Mouse (Mus musculus) forebrain, embryonic 12.5 days (tissue): ENCODE results near the gene Aif1. TPM values are rescaled to one million over a fixed set of nuclear protein-coding genes. Genes with fewer than 3 reads are reported as not detected.
"Not testable (repeated sequence)": the region's sequence is repeated elsewhere in the genome, so short reads cannot be mapped to it uniquely, and the experiment has no call there.

Experiments used
- ATAC-seq: fragments of 200-750 bp; cut with Nextera tagmentation; 2 replicates; pipeline ENCODE4 v1.8.0; 2017; ENCODE audit warnings: moderate TSS enrichment; ENCODE audit not compliant: low FRiP score
- H3K27ac ChIP-seq: fragments of 300-500 bp; sonication (generic); 2 replicates; pipeline ENCODE4 v1.5.1; 2016; ENCODE audit warnings: mild to moderate bottlenecking
- H3K27me3 ChIP-seq: fragments of 300-500 bp; sonication (generic); 2 replicates; pipeline ENCODE4 v1.6.1; 2016; ENCODE audit warnings: mild to moderate bottlenecking
- H3K36me3 ChIP-seq: fragments of 300-500 bp; sonication (generic); replicated peaks from 2 replicates; pipeline ENCODE4 v1.6.1; 2016; ENCODE audit warnings: mild to moderate bottlenecking
- H3K4me1 ChIP-seq: fragments of 300-500 bp; sonication (generic); 2 replicates; pipeline ENCODE4 v1.6.1; 2016
- H3K4me2 ChIP-seq: fragments of 300-500 bp; sonication (generic); 2 replicates; pipeline ENCODE4 v1.6.1; 2016; ENCODE audit warnings: mild to moderate bottlenecking, moderate library complexity
- H3K4me3 ChIP-seq: fragments of 300-500 bp; sonication (generic); replicated peaks from 2 replicates; pipeline ENCODE4 v1.5.1; 2016; ENCODE audit warnings: mild to moderate bottlenecking
- H3K9ac ChIP-seq: fragments of 300-500 bp; sonication (generic); 2 replicates; pipeline ENCODE4 v1.6.1; 2016; ENCODE audit warnings: mild to moderate bottlenecking
- H3K9me3 ChIP-seq: fragments of 300-500 bp; sonication (generic); 2 replicates; pipeline ENCODE4 v1.6.1; 2016
- WGBS: fragments of 180-500 bp; shearing (Covaris S2); methylation state at CpG from one replicate; pipeline ENCODE4 v1.1.7; 2016; 5-methylcytosine and 5-hydroxymethylcytosine counted together
- polyA plus RNA-seq: library from polyadenylated mRNA; unstranded; fragments of >200 nt; fragmentation: Nextera tagmentation; extraction: Ambion mirVana; gene quantifications from 2 replicates; pipeline ENCODE4 v1.2.1, GENCODE M21; 2016

The Aif1 gene
- polyA plus RNA-seq, 1 experiment from 2014 or later = 4.9 TPM

- WGBS = 86% methylated on average over 15 of the region's 15 CpGs
- peaks cover 20% of the 10 kb centered on the region for H3K4me1 ChIP-seq
- no peaks in the 10 kb centered on the region for H3K27me3 ChIP-seq
- no peaks in the 10 kb centered on the region for H3K9me3 ChIP-seq
- H3K9ac ChIP-seq = no peak within 1 kb of the TSS
- no peak for ATAC-seq
- no peak within 1 kb of the TSS for H3K4me2 ChIP-seq
- H3K27ac ChIP-seq = no peak within 1 kb of the TSS
- H3K4me3 ChIP-seq = no peak within 1 kb of the TSS
- peaks cover 5% of the 10 kb centered on the region; the same call in 1 of the 2 replicates for H3K36me3 ChIP-seq
Measured at GRCm38 (mm10) chr17:35131500-35132173, 44.2 kb downstream of the Aif1 start, which contains the start of gene Apom. Gene Apom, minus strand, starts transcription at chr17:35132050.

DNA sequence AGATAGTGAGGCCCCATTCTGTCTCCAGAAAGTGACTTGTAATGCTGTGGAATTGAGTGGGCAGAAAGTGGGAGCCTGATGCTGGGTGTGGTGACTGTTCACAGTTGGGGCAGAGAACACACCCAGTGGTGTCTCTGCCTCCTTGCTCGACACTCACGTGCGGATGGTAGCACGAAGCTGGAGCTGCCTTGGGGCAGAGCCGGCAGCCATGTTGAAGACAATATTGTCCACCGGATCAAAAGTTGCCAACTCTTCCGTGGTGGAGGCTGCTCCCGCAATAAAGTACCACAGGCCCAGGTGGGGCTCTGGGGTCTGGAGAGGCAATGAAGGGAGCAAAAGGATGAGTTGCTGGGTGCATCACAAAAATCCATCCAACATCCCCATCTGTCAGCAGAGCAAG lies 44.8 kb downstream of the Aif1 start:
- 90% methylated on average over 8 of the region's 8 CpGs for WGBS
- ATAC-seq = no peak
- H3K27ac ChIP-seq = no peak overlapping the region

GRCm38 (mm10) chr17:35128996-35129395 lies 46.9 kb downstream of the Aif1 start:
- WGBS = 73% methylated on average over 11 of the region's 11 CpGs
- no peaks in the 10 kb centered on the region for H3K9me3 ChIP-seq
- H3K27ac ChIP-seq = no peak overlapping the region
- no peaks in the 10 kb centered on the region for H3K27me3 ChIP-seq
- no peak overlapping the region for H3K9ac ChIP-seq
- H3K4me2 ChIP-seq = no peak overlapping the region
- H3K4me1 ChIP-seq = peaks cover 24% of the 10 kb centered on the region
- peaks cover 17% of the 10 kb centered on the region for H3K36me3 ChIP-seq
- ATAC-seq = no peak
- H3K4me3 ChIP-seq = no peak overlapping the region; the same call in 1 of the 2 replicates

More for the DNA sequence above, 44.8 kb downstream of the Aif1 start:
- no peak overlapping the region for H3K9ac ChIP-seq
- H3K36me3 ChIP-seq = peaks cover 5% of the 10 kb centered on the region; the same call in 1 of the 2 replicates
- H3K4me1 ChIP-seq = peaks cover 18% of the 10 kb centered on the region
- H3K9me3 ChIP-seq = no peaks in the 10 kb centered on the region
- no peaks in the 10 kb centered on the region for H3K27me3 ChIP-seq
- H3K4me2 ChIP-seq = no peak overlapping the region
- no peak overlapping the region for H3K4me3 ChIP-seq

DNA sequence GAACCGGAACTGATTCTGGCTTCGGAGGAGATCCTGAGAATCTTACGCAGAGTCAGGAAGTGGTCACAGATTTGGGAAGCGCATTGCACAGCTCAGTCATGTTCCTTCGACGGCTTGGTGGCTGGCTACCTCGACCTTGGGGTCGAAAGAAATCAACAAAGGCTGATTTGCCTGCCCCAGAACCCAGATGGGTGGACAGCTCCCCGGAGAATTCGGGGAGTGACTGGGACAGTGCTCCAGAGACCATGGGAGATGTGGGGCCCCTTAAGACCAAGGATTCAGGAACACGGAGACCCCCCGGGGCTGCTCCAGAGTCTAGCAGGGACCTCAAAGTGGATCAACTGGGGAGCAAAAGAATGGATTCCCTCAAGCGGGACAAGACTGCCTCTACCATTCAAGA lies 48.9 kb downstream of the Aif1 start:
- 79% methylated on average over 13 of the region's 13 CpGs for WGBS
- Histone ChIP-seq H3K27ac (no peak overlapping the region), H3K9ac (peak overlapping the region; percentile 77), H3K27me3 (no peaks in the 10 kb centered on the region), H3K9me3 (no peaks in the 10 kb centered on the region), H3K36me3 (peaks cover 23% of the 10 kb centered on the region), H3K4me3 (peak overlapping the region; percentile 58), H3K4me1 (peaks cover 31% of the 10 kb centered on the region), H3K4me2 (peak overlapping the region; percentile 76)
- no peak for ATAC-seq

GRCm38 (mm10) chr17:35126206-35126611 lies 49.7 kb downstream of the Aif1 start, which contains the start of gene D17H6S53E:
Gene D17H6S53E, plus strand, starts transcription at chr17:35126373.
- Histone ChIP-seq H3K4me2 (peak within 1 kb of the TSS; percentile 76), H3K27me3 (no peaks in the 10 kb centered on the region), H3K9me3 (no peaks in the 10 kb centered on the region), H3K9ac (peak within 1 kb of the TSS; percentile 77), H3K4me1 (peaks cover 31% of the 10 kb centered on the region), H3K27ac (peak within 1 kb of the TSS; percentile 68), H3K4me3 (peak within 1 kb of the TSS; percentile 58), H3K36me3 (peaks cover 23% of the 10 kb centered on the region)
- WGBS = 0% methylated on average over 35 of the region's 36 CpGs
- ATAC-seq = peak; percentile 21; the same call in 1 of the 2 replicates

DNA sequence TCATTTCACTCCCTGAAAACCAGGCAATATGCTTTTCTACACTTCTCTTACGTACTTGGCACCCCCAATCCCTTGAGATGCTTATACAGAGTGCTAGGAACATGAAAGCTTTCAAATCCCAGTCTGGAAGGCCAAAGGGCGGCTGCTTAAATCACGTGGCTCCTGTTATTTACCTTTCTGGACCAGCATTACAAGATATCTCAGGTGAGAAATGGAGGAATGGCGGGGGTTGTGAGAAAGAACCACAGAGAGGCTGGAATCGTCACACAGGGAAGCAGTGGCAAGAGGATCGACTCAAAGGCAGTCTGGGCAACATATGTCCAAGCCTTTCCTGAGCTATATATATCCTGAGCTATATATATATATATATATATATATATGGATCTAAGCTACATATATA lies 50.3 kb downstream of the Aif1 start:
- Histone ChIP-seq H3K4me3 (peak overlapping the region; percentile 58), H3K4me2 (peak overlapping the region; percentile 76), H3K9ac (peak overlapping the region; percentile 77), H3K36me3 (peaks cover 18% of the 10 kb centered on the region), H3K27me3 (no peaks in the 10 kb centered on the region), H3K27ac (no peak overlapping the region), H3K9me3 (no peaks in the 10 kb centered on the region), H3K4me1 (peaks cover 32% of the 10 kb centered on the region)
- ATAC-seq = no peak
- 39% methylated on average over 6 of the region's 6 CpGs for WGBS

- WGBS = 83% methylated on average over 1 of the region's 1 CpGs
- Histone ChIP-seq H3K9me3 (no peaks in the 10 kb centered on the region), H3K27ac (no peak overlapping the region), H3K27me3 (no peaks in the 10 kb centered on the region), H3K36me3 (peaks cover 18% of the 10 kb centered on the region), H3K4me3 (no peak overlapping the region), H3K4me1 (peaks cover 37% of the 10 kb centered on the region), H3K4me2 (0 out of 2 replicates have a peak overlapping the region, but pooled peaks have one; percentile 76), H3K9ac (no peak overlapping the region; the same call in 1 of the 2 replicates)
- ATAC-seq = no peak
Measured at GRCm38 (mm10) chr17:35125081-35125480, 50.8 kb downstream of the Aif1 start.

GRCm38 (mm10) chr17:35124261-35124896 lies 51.5 kb downstream of the Aif1 start:
- peaks cover 43% of the 10 kb centered on the region for H3K4me1 ChIP-seq
- H3K9ac ChIP-seq, H3K27me3 ChIP-seq, H3K4me2 ChIP-seq, H3K4me3 ChIP-seq, ATAC-seq, H3K27ac ChIP-seq, H3K9me3 ChIP-seq: not testable (repeated sequence)
- H3K36me3 ChIP-seq = peaks cover 22% of the 10 kb centered on the region
- WGBS = 93% methylated on average over 12 of the region's 12 CpGs

DNA sequence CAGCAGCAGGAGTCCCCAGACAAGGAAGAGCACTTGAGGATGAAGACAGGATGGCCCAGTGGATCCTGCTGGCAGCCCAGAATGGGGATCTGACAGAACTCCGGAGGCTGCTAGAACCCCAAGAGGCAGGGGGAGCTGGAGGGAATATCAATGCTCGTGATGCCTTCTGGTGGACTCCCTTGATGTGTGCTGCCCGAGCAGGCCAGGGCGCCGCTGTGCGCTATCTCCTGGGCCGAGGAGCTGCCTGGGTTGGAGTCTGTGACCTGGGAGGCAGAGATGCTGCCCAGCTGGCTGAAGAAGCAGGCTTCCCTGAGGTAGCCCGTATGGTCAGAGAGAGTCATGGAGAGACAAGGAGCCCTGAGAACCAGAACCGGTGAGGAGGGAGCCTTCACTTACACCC lies 52.6 kb downstream of the Aif1 start:
- peaks cover 43% of the 10 kb centered on the region for H3K4me1 ChIP-seq
- H3K27ac ChIP-seq = not testable (repeated sequence)
- WGBS = 95% methylated on average over 9 of the region's 9 CpGs

DNA sequence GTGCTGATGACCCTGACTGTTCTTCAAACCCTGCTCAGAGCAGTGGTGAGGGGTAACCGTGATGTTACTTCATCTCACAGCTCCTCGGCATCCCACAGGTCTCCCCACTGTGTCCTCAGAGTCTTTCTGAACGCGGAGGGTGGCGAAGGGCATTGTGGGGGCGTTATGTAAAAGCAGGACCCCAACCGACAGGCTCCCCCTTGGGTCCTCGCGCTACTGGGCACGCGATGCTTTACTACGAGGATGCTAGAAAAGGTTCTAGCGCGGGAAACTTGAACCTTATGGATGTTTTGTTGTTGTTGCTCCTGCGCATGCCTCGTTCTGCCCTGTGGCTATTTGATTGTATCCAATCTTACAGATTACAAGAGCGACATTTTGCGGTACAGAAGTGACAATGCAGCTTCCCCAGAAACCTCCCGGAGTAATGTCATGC lies 54.0 kb downstream of the Aif1 start, which contains the start of gene Csnk2b:
Csnk2b (minus strand) TSS at position 183 of the 433 bp plus-strand sequence.
- peak within 1 kb of the TSS; percentile 94 for H3K27ac ChIP-seq
- H3K4me1 ChIP-seq = peaks cover 33% of the 10 kb centered on the region
- H3K9me3 ChIP-seq = no peaks in the 10 kb centered on the region
- peak within 1 kb of the TSS; percentile 98 for H3K4me3 ChIP-seq
- ATAC-seq = peak; percentile 62
- H3K4me2 ChIP-seq = peak within 1 kb of the TSS; percentile 94
- peaks cover 43% of the 10 kb centered on the region for H3K36me3 ChIP-seq
- peak within 1 kb of the TSS; percentile 98 for H3K9ac ChIP-seq
- under 1% methylated on average over 19 of the region's 19 CpGs for WGBS
- no peaks in the 10 kb centered on the region for H3K27me3 ChIP-seq

More for the DNA sequence above, 52.6 kb downstream of the Aif1 start:
- peak overlapping the region; percentile 80; the same call in 1 of the 2 replicates for H3K9ac ChIP-seq
- not testable (repeated sequence) for H3K4me3 ChIP-seq, H3K27me3 ChIP-seq, ATAC-seq, H3K4me2 ChIP-seq, H3K9me3 ChIP-seq
- H3K36me3 ChIP-seq = peaks cover 31% of the 10 kb centered on the region

DNA sequence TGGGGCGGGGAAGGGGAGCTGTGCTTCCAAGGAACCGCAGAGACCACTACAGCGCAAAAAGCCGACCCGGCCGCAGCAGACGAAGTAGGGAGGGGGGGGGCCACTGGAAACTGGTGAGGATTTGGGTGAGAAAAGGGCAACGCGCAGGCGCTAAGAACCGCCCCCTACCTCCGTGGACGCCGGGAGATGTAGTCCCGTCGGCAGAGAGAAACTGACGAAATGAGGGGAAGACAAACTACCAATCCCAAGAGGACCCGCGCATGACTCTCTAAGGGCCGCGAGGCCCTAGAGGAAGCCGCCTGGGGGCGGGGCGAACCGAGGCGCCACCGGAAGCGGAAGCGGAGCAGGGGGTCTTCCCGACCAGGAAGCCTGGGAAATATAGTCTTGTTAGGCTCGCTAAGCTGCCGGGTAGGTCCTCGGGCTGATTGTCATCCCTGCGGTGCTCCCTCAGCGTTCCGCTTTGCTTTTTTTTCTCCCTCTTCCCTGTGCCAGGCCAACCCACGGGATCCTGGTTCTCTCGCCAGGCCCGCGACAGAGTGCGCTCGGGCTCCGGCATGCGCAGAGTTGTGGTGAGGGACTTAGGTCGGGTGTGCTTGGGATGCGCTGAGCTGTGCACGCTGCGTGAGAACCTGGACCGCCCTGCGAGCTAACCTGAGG lies 54.6 kb downstream of the Aif1 start, which contains the start of gene Gpank1:
Gpank1 (plus strand) TSS at position 313 of the 657 bp plus-strand sequence.
- Histone ChIP-seq H3K27ac (peak within 1 kb of the TSS; percentile 94), H3K36me3 (peaks cover 47% of the 10 kb centered on the region), H3K9ac (peak within 1 kb of the TSS; percentile 98), H3K4me1 (peaks cover 27% of the 10 kb centered on the region), H3K4me3 (peak within 1 kb of the TSS; percentile 98), H3K9me3 (no peaks in the 10 kb centered on the region), H3K4me2 (peak within 1 kb of the TSS; percentile 94), H3K27me3 (no peaks in the 10 kb centered on the region)
- 1% methylated on average over 49 of the region's 50 CpGs for whole genome bisulfite sequencing
- ATAC-seq = peak; percentile 95
